Mouse (Mus musculus): ENCODE data around the gene Clp1.

DNA sequence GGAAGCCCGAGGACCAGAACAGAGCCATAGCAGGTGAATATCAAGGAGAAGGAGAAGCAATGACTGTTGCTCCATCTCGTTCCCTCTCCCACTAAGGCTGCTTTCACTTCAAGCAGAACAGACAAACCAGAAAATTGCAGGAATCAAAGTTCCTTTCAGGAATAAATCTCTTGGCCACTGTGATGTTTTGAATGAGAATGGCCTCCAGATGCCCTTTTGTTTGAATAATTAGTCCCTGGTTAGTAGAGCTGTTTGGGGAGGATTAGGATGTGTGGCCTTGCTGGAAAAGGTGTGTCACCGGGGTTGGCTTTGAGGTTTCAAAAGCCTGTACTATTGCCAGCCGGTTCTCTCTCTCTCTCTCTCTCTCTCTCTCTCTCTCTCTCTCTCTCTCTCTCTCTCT is 35.1 kb upstream of the Clp1 start:
- no peak for TF ChIP-seq POLR2A (IDR thresholded peaks at IDR 0.05; ENCODE audit: borderline replicate concordance, extremely low read depth, insufficient read depth, insufficient read length, poor library complexity, severe bottlenecking)
- TF ChIP-seq CTCF (IDR thresholded peaks at IDR 0.05; ENCODE audit: borderline replicate concordance, extremely low read depth, insufficient read depth, insufficient read length) = no peak

All from brain, embryonic 14.5 days (tissue).